8 mouse cellular contexts compared by ENCODE assay signal in the genomic region with DNA sequence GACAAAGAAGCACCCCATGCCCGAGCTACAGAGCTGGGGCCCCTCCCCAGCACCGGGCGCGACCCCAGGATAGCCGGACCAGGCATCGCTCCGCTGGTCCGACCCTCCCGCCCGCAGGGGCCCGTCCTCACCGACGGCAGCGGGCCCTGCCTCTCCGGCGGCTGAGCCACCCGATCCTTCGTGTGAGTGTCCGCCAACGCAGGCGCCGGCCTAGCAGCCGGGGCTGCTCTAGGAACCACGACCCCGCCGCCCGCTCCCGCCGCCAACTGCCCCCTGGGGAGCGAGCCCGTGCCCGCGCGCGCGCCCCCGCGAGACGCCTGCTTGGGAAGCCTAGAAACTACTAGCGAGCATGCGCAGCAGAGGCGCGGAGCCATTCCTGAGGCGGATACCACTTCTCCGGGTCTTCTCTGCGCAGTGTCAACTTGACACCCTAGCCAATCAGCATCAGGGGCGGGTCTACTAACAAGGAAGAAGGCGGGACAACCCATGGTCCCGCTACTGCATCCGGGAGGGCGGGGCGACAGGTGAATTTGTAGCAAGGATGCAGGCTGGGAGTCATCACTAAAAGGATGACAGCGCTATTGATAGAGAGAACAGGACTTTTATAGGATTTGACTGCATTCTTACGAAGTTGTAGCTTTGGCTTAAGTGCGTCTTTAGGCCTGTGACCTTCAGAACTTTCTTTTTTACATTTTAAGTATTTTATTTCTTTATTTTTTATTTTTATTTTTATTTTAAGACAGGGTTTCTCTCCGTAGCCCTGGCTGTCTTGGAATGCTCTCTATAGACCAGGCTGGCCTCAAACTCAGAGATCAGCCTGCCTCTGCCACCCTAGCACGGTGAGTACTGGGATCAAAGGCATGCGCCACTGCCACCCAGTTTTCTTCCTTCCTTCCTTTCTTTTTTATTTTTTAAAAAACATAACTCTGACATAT. TPM values are rescaled to one million over a fixed set of nuclear protein-coding genes. Genes with fewer than 3 reads are reported as not detected.
A peak's percentile ranks its signal among the peaks of the same experiment; 100 is the strongest.
DNase-seq lines count a peak whose midpoint lies in the region; ATAC-seq and TF ChIP-seq lines count a peak whose summit lies in the region.

Gene Flywch1, minus strand, starts transcription at position 319 of the 935 bp plus-strand sequence.

- DNase-seq in CD8-positive naive resting alpha-beta T cell, adult 2 months (ENCODE audit: low read depth in 2 of 2, low spot score in 2 of 2), result peak; percentile 92 to 96
- DNase-seq in c-Kit-positive CD71-negative TER-119-negative erythroid progenitor cells, embryonic 14.5 days (ENCODE audit: low read depth), result peak; percentile 92
- peak; percentile 99 for DNase-seq in forebrain, embryonic 10.5 days (ENCODE audit: extremely low spot score, low spot score)
- DNase-seq in kidney, postnatal 25 days, result peak; percentile 99
- peak; percentile 96 to 98 (median 97) for DNase-seq in liver, embryonic 14.5 days (ENCODE audit: low read depth in 3 of 3, low spot score in 3 of 3)
- peak; percentile 98 for DNase-seq in neural tube, embryonic 11.5 days (ENCODE audit: low spot score)
- peak; percentile 97 for DNase-seq in stomach, postnatal 0 days (ENCODE audit: low spot score)

- 3% methylated on average over 58 of the region's 58 CpGs for WGBS in forebrain, embryonic 10.5 days
- 4% methylated on average over 58 of the region's 58 CpGs for WGBS in heart, embryonic 15.5 days
- 4% methylated on average over 57 of the region's 58 CpGs for WGBS in liver, embryonic 14.5 days (ENCODE audit: insufficient replicate concordance)
- 3% methylated on average over 54 of the region's 58 CpGs for WGBS in neural tube, embryonic 11.5 days
- WGBS in stomach, postnatal 0 days, result 3% methylated on average over 53 of the region's 58 CpGs

- no peak for TF ChIP-seq CTCF in liver, embryonic 14.5 days (IDR thresholded peaks at IDR 0.05; ENCODE audit: low read depth)
- no peak; the same call in 1 of the 2 replicates for TF ChIP-seq CTCF in stomach, postnatal 0 days (IDR thresholded peaks at IDR 0.05; ENCODE audit: low read depth)

- peak within 1 kb of the TSS; percentile 93 for H3K9ac ChIP-seq in heart, embryonic 15.5 days
- H3K9ac ChIP-seq in liver, embryonic 14.5 days (replicated peaks), result peak within 1 kb of the TSS; percentile 74
- peak within 1 kb of the TSS; percentile 92 for H3K9ac ChIP-seq in neural tube, embryonic 11.5 days (ENCODE audit: low read length)
- H3K9ac ChIP-seq in stomach, postnatal 0 days (ENCODE audit: low read length), result peak within 1 kb of the TSS; percentile 83

- peak within 1 kb of the TSS; percentile 72 for H3K4me2 ChIP-seq in heart, embryonic 15.5 days
- peak within 1 kb of the TSS; percentile 91 for H3K4me2 ChIP-seq in liver, embryonic 14.5 days (ENCODE audit: low read depth)
- peak within 1 kb of the TSS; percentile 64 for H3K4me2 ChIP-seq in neural tube, embryonic 11.5 days (ENCODE audit: low read depth)
- H3K4me2 ChIP-seq in stomach, postnatal 0 days (replicated peaks; ENCODE audit: low read depth), result peak within 1 kb of the TSS; percentile 80

- peak; percentile 29 for TF ChIP-seq EP300 in liver, embryonic 14.5 days (IDR thresholded peaks at IDR 0.05; ENCODE audit: low read depth)
- no peak for TF ChIP-seq EP300 in stomach, postnatal 0 days (optimal IDR thresholded peaks at IDR 0.05)

- peak; percentile 98 for ATAC-seq in heart, embryonic 15.5 days (replicated peaks; ENCODE audit: insufficient number of reproducible peaks, insufficient read depth, low FRiP score, low read depth)
- peak; percentile 98 for ATAC-seq in liver, embryonic 14.5 days (ENCODE audit: insufficient read depth)
- peak; percentile 97 for ATAC-seq in neural tube, embryonic 11.5 days (ENCODE audit: insufficient read depth, low FRiP score, low TSS enrichment)
- peak; percentile 98 for ATAC-seq in stomach, postnatal 0 days (ENCODE audit: low FRiP score, low TSS enrichment)

- H3K4me1 ChIP-seq in forebrain, embryonic 10.5 days, result peaks cover 27% of the 10 kb centered on the region
- H3K4me1 ChIP-seq in heart, embryonic 15.5 days (replicated peaks), result peaks cover 13% of the 10 kb centered on the region
- H3K4me1 ChIP-seq in liver, embryonic 14.5 days (replicated peaks; ENCODE audit: control insufficient read depth in 2 of 2, insufficient read depth in 2 of 2, low read length in 1 of 2), result peaks cover 7 to 9% of the 10 kb centered on the region in 2 experiments
- H3K4me1 ChIP-seq in neural tube, embryonic 11.5 days (ENCODE audit: control insufficient read depth, insufficient read depth, low read length), result peaks cover 5% of the 10 kb centered on the region
- no peaks in the 10 kb centered on the region for H3K4me1 ChIP-seq in stomach, postnatal 0 days (replicated peaks; ENCODE audit: control insufficient read depth, insufficient read depth)

- peaks cover 32% of the 10 kb centered on the region for H3K36me3 ChIP-seq in forebrain, embryonic 10.5 days (replicated peaks)
- H3K36me3 ChIP-seq in heart, embryonic 15.5 days, result no peaks in the 10 kb centered on the region
- H3K36me3 ChIP-seq in liver, embryonic 14.5 days (replicated peaks; ENCODE audit: control insufficient read depth, insufficient read depth, low read depth), result no peaks in the 10 kb centered on the region
- no peaks in the 10 kb centered on the region; the same call in 1 of the 2 replicates for H3K36me3 ChIP-seq in neural tube, embryonic 11.5 days (ENCODE audit: control insufficient read depth, insufficient read depth, low read length)
- peaks cover 2% of the 10 kb centered on the region; the same call in 1 of the 2 replicates for H3K36me3 ChIP-seq in stomach, postnatal 0 days (ENCODE audit: control insufficient read depth, insufficient read depth, low read length)

- H3K27me3 ChIP-seq in forebrain, embryonic 10.5 days (ENCODE audit: poor library complexity, severe bottlenecking), result no peaks in the 10 kb centered on the region
- H3K27me3 ChIP-seq in heart, embryonic 15.5 days, result no peaks in the 10 kb centered on the region
- no peaks in the 10 kb centered on the region for H3K27me3 ChIP-seq in liver, embryonic 14.5 days (ENCODE audit: control insufficient read depth, insufficient read depth, low read length)
- H3K27me3 ChIP-seq in neural tube, embryonic 11.5 days (ENCODE audit: control insufficient read depth, insufficient read depth, low read length), result no peaks in the 10 kb centered on the region
- H3K27me3 ChIP-seq in stomach, postnatal 0 days (ENCODE audit: control insufficient read depth, insufficient read depth, low read length), result no peaks in the 10 kb centered on the region

- H3K9me3 ChIP-seq in forebrain, embryonic 10.5 days, result no peaks in the 10 kb centered on the region
- no peaks in the 10 kb centered on the region for H3K9me3 ChIP-seq in heart, embryonic 15.5 days (replicated peaks)
- H3K9me3 ChIP-seq in liver, embryonic 14.5 days (ENCODE audit: control insufficient read depth, low read length), result no peaks in the 10 kb centered on the region
- no peaks in the 10 kb centered on the region for H3K9me3 ChIP-seq in neural tube, embryonic 11.5 days (ENCODE audit: control insufficient read depth, low read length)
- H3K9me3 ChIP-seq in stomach, postnatal 0 days (ENCODE audit: control insufficient read depth, low read length), result no peaks in the 10 kb centered on the region

- peak within 1 kb of the TSS; percentile 83 for H3K4me3 ChIP-seq in forebrain, embryonic 10.5 days
- peak within 1 kb of the TSS; percentile 93 for H3K4me3 ChIP-seq in heart, embryonic 15.5 days
- H3K4me3 ChIP-seq in liver, embryonic 14.5 days (ENCODE audit: insufficient read depth in 1 of 2, low read depth in 2 of 2, low read length in 2 of 2), result peak within 1 kb of the TSS; percentile 70 to 85
- H3K4me3 ChIP-seq in neural tube, embryonic 11.5 days (ENCODE audit: low read depth, low read length), result peak within 1 kb of the TSS; percentile 79
- H3K4me3 ChIP-seq in stomach, postnatal 0 days (ENCODE audit: low read depth, low read length), result peak within 1 kb of the TSS; percentile 66

- H3K27ac ChIP-seq in forebrain, embryonic 10.5 days, result peak within 1 kb of the TSS; percentile 96
- peak within 1 kb of the TSS; percentile 85 for H3K27ac ChIP-seq in heart, embryonic 15.5 days
- H3K27ac ChIP-seq in liver, embryonic 14.5 days, result no peak within 1 kb of the TSS; the same call in 1 of the 2 replicates
- peak within 1 kb of the TSS; percentile 76 for H3K27ac ChIP-seq in neural tube, embryonic 11.5 days (ENCODE audit: low read depth, low read length)
- H3K27ac ChIP-seq in stomach, postnatal 0 days (replicated peaks), result peak within 1 kb of the TSS; percentile 72

RNA-seq across cellular contexts. Expression of gene Flywch1, which starts in this region (rescaled TPM):
- polyA plus RNA-seq in forebrain, embryonic 10.5 days (2016; fragmentation: Nextera tagmentation; extraction: Ambion mirVana), result 190 and 197 TPM in 2 replicates
- polyA plus RNA-seq in heart, embryonic 15.5 days (2015; fragmentation: Nextera tagmentation; extraction: Ambion mirVana), result 36.5 and 47.5 TPM in 2 replicates
- 4.0 and 4.3 TPM in 2 replicates for polyA plus RNA-seq in liver, embryonic 14.5 days (2012; rRNA removed)
- 6.6 and 7.4 TPM in 2 replicates for polyA plus RNA-seq in liver, embryonic 14.5 days (2014; fragmentation: Nextera tagmentation; extraction: Ambion mirVana)
- polyA plus RNA-seq in neural tube, embryonic 11.5 days (2014; fragmentation: Nextera tagmentation; extraction: Ambion mirVana), result 173 and 197 TPM in 2 replicates
- polyA plus RNA-seq in stomach, postnatal 0 days (2015; fragmentation: Nextera tagmentation; extraction: Ambion mirVana), result 24.2 and 27.3 TPM in 2 replicates
